Mouse (Mus musculus) MEL (cell line): ENCODE results near the gene Miga1.

ENCODE experiments used
- BHLHE40 ChIP-seq: IDR thresholded peaks from 2 replicates; pipeline ENCODE4 v1.6.1; 2012; ENCODE audit warnings: low read depth, mild to moderate bottlenecking, inconsistent platforms, low read length, improper control_type of control experiment, borderline replicate concordance
- CTCF ChIP-seq, 3 experiments: IDR thresholded peaks in 2 of 3; conservative IDR thresholded peaks in 1 of 3; 2 replicates each; pipeline ENCODE4 v1.5.1; 2011 to 2012; ENCODE audit warnings: low read length in 3 of 3, low read depth in 2 of 3, mild to moderate bottlenecking in 2 of 3, improper control_type of control experiment in 1 of 3, inconsistent platforms in 1 of 3, mixed read lengths in 1 of 3, moderate library complexity in 1 of 3; ENCODE audit not compliant: control insufficient read depth in 1 of 3, insufficient read depth in 1 of 3, poor library complexity in 1 of 3, severe bottlenecking in 1 of 3
- EP300 ChIP-seq, 2 experiments: IDR thresholded peaks; 2 replicates each; pipeline ENCODE4 v1.6.1; 2011; ENCODE audit warnings: improper control_type of control experiment in 2 of 2, low read length in 2 of 2, low read depth in 1 of 2, mild to moderate bottlenecking in 1 of 2

- no peak for TF ChIP-seq BHLHE40
- no peak for TF ChIP-seq EP300 (IDR thresholded peaks at IDR 0.05; ENCODE audit: low read depth in 1 of 2, low read length in 2 of 2)
- no peak for TF ChIP-seq CTCF (IDR thresholded peaks at IDR 0.05 in 2 of 3, conservative IDR thresholded peaks at IDR 0.05 in 1 of 3; ENCODE audit: control insufficient read depth in 1 of 3, insufficient read depth in 1 of 3, low read depth in 2 of 3, low read length in 3 of 3, poor library complexity in 1 of 3, severe bottlenecking in 1 of 3)
These were observed 37.2 kb downstream of the Miga1 start for GRCm38 (mm10) chr3:152302991-152303390.
